Mouse (Mus musculus) adrenal gland, postnatal 10 days (tissue): ENCODE measurements around the gene Sec14l5. TPM values are rescaled to one million over a fixed set of nuclear protein-coding genes. Genes with fewer than 3 reads are reported as not detected.
"Not testable (repeated sequence)": the region's sequence is repeated elsewhere in the genome, so short reads cannot be mapped to it uniquely, and the experiment has no call there.

Source experiments
- DNase-seq: peaks from one replicate; pipeline ENCODE4 v3.0.0; 2021; ENCODE audit warnings: mixed read lengths
- microRNA-seq: library from miRNA; unstranded; fragments of <30 nt; microRNA quantifications from one replicate; pipeline ENCODE4 v1.2.0, GENCODE M21; 2021
- total RNA-seq, 2 experiments: library from RNA; stranded (reverse); gene quantifications; 2 replicates each; pipeline ENCODE4 v1.2.3; 2021

Sec14l5 gene
- total RNA-seq, 2 experiments from 2014 or later: 0.39 to 0.76 TPM

DNA sequence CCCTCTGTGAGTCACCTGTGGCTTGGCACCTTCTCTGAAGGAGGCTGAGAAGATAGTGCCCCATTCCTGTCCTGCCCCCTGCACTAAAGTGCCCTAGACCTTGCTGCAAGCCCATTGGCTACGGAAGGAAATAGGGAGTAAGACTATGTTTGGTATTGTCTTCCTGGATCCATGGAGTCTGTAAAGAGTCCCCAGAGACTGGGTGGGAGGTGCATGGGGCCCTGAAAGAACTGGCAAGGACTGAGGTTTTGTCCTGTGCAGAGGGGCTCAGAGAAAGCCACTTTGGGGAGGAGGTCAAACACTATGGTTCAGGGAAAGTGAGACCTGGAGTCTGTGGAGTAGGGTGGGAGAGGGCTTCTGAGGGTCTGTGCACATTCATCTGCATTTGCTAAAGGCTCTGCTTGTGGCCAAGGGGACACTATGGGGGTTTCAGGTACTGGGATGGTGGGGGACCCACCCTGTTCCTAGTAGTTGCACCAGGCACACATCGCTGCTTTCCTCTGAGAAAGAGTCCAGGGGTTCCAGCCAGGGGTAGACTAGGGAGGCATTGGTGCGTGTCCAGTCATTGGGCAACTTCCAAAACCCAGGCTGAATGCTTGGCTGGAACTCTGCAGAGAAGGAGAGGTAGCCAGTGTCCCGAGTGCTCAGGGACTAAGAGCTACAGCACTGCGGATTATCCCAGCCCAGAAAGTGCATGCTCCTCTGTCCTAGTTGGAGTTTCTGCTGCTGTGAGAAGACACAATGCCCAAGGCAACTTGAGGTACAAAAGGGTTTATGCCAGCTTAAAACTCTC lies 70.6 kb downstream of the Sec14l5 start:
- DNase-seq: peak; percentile 30

GRCm38 (mm10) chr16:5221403-5221802 lies 74.5 kb downstream of the Sec14l5 start:
- no peak for DNase-seq

DNA sequence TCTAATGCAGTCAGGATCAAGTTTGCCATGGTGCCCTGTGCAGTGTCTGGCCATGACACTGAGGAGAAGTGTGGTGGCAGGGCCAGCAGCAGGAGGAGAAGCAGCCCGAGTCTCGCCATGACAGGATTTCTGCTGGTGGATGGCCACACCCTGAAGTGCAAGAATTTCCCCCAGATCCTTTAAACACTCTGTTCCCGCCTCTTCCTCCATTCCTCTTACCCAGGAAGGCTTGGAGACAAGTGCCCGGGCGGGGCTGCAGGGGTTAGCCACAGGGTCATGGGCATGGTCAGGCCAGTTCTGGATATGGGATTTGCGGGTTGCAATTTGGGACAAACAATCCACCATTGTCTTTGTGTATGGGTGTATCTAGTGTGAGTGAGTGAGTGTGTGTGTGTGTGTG lies 75.2 kb downstream of the Sec14l5 start, which contains the start of gene AU021092:
Gene AU021092 (minus strand): TSS at position 160 of the 400 bp plus-strand sequence.
- peak; percentile 21 for DNase-seq

DNA sequence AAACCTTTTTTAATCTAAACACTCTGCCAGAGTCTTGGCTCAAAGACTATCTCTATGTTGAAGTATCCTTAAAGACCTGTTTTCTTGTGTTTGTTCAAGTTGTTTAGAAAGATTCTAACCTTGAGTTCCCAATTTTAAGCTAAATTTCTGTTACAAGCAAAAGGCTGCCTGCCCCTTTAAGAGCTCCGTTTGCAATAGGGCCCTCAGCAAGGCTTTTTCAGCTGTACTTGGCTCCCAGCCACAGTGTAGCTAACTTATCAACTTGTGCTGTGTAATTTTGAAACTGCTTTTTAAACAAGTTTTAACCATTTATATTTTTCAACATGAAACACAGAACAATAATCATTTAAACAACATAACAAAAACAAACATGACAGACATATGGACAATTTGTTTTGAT lies 79.6 kb downstream of the Sec14l5 start:
- DNase-seq: peak; percentile 39

GRCm38 (mm10) chr16:5227501-5227900 lies 80.6 kb downstream of the Sec14l5 start:
- DNase-seq: not testable (repeated sequence)

GRCm38 (mm10) chr16:5228103-5228502 lies 81.2 kb downstream of the Sec14l5 start:
- not testable (repeated sequence) for DNase-seq

DNA sequence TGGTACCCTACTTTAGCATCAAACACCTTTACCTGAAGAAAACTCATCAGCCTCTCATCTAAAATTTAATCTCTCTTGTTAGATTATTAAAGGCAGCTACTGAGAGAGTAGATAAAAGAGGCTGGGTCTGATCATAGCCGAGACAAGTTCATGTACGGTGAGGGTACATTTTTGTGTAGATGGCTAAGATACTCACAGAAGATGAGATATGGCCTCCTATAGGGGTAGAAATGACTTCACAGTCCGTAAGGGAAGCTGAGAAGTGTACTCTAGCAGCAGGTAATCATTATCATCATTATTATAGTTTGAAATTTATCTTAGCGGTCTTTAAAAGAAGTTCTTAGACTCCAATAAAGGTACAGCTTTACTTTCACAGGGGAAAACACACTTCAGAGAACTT lies 86.1 kb downstream of the Sec14l5 start:
- DNase-seq: no peak

DNA sequence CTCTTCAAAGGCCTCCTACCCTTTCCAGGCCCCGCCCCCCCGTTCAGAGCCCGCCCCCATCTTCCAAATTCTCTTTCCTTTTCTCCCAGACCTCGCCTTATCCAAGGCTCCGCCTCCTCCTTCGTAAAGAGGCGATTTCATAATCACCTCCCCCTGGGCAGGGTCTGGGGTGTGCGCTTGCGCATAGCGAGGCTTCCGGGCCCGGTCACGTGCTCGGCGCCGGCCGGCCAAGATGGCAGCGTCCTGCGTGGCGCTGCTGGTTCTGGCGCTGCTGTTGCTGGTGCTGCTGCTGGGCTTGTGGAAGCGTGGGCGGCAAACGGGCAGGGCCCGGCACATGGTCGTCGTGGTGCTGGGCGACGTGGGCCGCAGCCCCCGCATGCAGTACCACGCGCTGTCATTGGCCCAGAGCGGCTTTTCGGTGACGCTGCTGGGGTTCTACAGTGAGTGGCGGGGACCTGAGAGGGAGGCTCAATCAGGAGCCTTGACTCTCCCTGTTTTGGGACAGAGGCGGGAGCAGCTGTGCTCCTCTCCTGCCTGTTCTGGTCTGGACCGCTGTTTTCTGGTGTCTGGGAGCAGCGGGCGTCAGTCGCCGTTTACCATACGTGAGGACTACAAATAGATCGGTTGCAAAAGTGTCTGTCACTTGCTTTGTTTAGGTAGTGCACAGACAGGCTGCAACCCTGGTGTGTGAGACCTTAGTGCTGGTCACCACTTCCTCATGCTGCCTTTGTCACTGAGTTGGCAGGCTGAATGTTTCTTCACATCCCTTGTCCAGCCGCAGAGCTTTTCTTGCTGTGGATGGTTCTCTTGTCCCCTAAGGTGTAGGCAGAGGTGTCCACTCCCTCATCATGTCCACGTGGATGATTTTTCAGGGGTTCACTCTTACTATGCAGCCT lies 86.8 kb downstream of the Sec14l5 start, which contains the start of gene Alg1:
Gene Alg1 (plus strand): TSS at position 204 of the 896 bp plus-strand sequence.
- DNase-seq: peak; percentile 96

Small RNA genes within 50 kb of the gene (microRNA-seq; reads per million reads assigned to microRNA genes)
- gene Gm23689: not detected
- gene Gm26095: not detected
- not detected for gene Mir6364

Other genes with a start within 250 kb of the Sec14l5 start
- gene Nudt16l1, start 208.3 kb upstream of the Sec14l5 start, total RNA-seq: 10 to 100 TPM; 63.3 to 79.9 TPM
- gene Anks3, start 182.9 kb upstream of the Sec14l5 start, total RNA-seq: 10 to 100 TPM; 30.3 to 41.9 TPM
- gene Sept12, start 149.3 kb upstream of the Sec14l5 start, total RNA-seq: not detected
- 1 to 10 TPM in 1 of 2 experiments, not detected in 1; 1.4 TPM for gene Smim22, start 139.8 kb upstream of the Sec14l5 start, total RNA-seq
- 10 to 100 TPM; 33.0 to 43.7 TPM for gene Rogdi, start 133.6 kb upstream of the Sec14l5 start, total RNA-seq
- 10 to 100 TPM; 80.1 to 82.7 TPM for gene Glyr1, start 97.2 kb upstream of the Sec14l5 start, total RNA-seq
- gene Ubn1, start 97.1 kb upstream of the Sec14l5 start, total RNA-seq: 10 to 100 TPM; 33.8 to 37.1 TPM
- gene Ppl, start 14.7 kb upstream of the Sec14l5 start, total RNA-seq: 1 to 10 TPM; 2.0 to 2.3 TPM
- 10 to 100 TPM; 19.3 to 20.2 TPM for gene Nagpa, start 56.9 kb downstream of the Sec14l5 start, total RNA-seq
- 10 to 100 TPM; 13.5 to 14.8 TPM for gene AU021092, start 75.2 kb downstream of the Sec14l5 start, total RNA-seq
- gene Alg1, start 86.5 kb downstream of the Sec14l5 start, total RNA-seq: 10 to 100 TPM; 28.1 to 28.7 TPM
- 10 to 100 TPM; 30.4 to 36.6 TPM for gene Eef2kmt, start 108.9 kb downstream of the Sec14l5 start, total RNA-seq